Mouse (Mus musculus) lung, postnatal 36 days (tissue): Measurements from ENCODE around the gene Zfp457.
"Not testable (repeated sequence)": the region's sequence is repeated elsewhere in the genome, so short reads cannot be mapped to it uniquely, and the experiment has no call there.

Experiments
- DNase-seq: peaks from one replicate; pipeline ENCODE4 v3.0.0; 2022; ENCODE audit warnings: mixed read lengths

Gene Zfp457

GRCm38 (mm10) chr13:67305822-67306672 is at the start of gene Zfp457:
Gene Zfp457, minus strand, starts transcription at chr13:67306485.
- peak; percentile 97 for DNase-seq

GRCm38 (mm10) chr13:67351854-67352253 is 45.6 kb upstream of the Zfp457 start:
- no peak for DNase-seq

GRCm38 (mm10) chr13:67343422-67343821 is 37.1 kb upstream of the Zfp457 start:
- DNase-seq: no peak

- DNase-seq: no peak
Observed at GRCm38 (mm10) chr13:67332877-67333276, 26.6 kb upstream of the Zfp457 start.

GRCm38 (mm10) chr13:67332019-67332724 is 25.9 kb upstream of the Zfp457 start, which contains the start of gene Zfp595:
Gene Zfp595, minus strand, starts transcription at chr13:67332570.
- peak; percentile 97 for DNase-seq

GRCm38 (mm10) chr13:67306718-67307117 is 433 bp upstream of the Zfp457 start:
- DNase-seq: peak; percentile 15

- peak; percentile 72 for DNase-seq
Observed at GRCm38 (mm10) chr13:67278314-67278713, 28.0 kb downstream of the Zfp457 start, which contains the start of gene Zfp458. Gene Zfp458, minus strand, starts transcription at chr13:67278466.

GRCm38 (mm10) chr13:67269383-67270065 is 36.8 kb downstream of the Zfp457 start:
- DNase-seq: not testable (repeated sequence)

- peak; percentile 95 for DNase-seq
Observed at GRCm38 (mm10) chr13:67268568-67269369, 37.5 kb downstream of the Zfp457 start.
